Mouse (Mus musculus) forebrain, postnatal 0 days (tissue): ENCODE data around the gene Tubgcp5. TPM values are rescaled to one million over a fixed set of nuclear protein-coding genes. Genes with fewer than 3 reads are reported as not detected.
A peak's percentile ranks its signal among the peaks of the same experiment; 100 is the strongest.
"Not testable (repeated sequence)": the region's sequence is repeated elsewhere in the genome, so short reads cannot be mapped to it uniquely, and the experiment has no call there.

ENCODE experiments used
- ATAC-seq: fragments of 200-750 bp; cut with Nextera tagmentation; 2 replicates; pipeline ENCODE4 v1.8.0; 2017; ENCODE audit warnings: mild to moderate bottlenecking, moderate library complexity
- DNase-seq: peaks from one replicate; pipeline ENCODE4 v3.0.0-alpha.2; 2015
- H3K27ac ChIP-seq: fragments of 300-500 bp; sonication (generic); 2 replicates; pipeline ENCODE4 v1.5.1; 2014; ENCODE audit warnings: low read depth, mild to moderate bottlenecking, antibody characterized with exemption, low read length, moderate library complexity, mixed read lengths
- H3K27me3 ChIP-seq: fragments of 300-500 bp; sonication (generic); 2 replicates; pipeline ENCODE4 v1.6.1; 2014; ENCODE audit warnings: mild to moderate bottlenecking, low read length, mixed read lengths; ENCODE audit not compliant: insufficient read depth
- H3K36me3 ChIP-seq: fragments of 300-500 bp; sonication (generic); 2 replicates; pipeline ENCODE4 v1.6.1; 2014; ENCODE audit warnings: mild to moderate bottlenecking, moderate library complexity; ENCODE audit not compliant: insufficient read depth
- H3K4me1 ChIP-seq: fragments of 300-500 bp; sonication (generic); 2 replicates; pipeline ENCODE4 v1.6.1; 2014; ENCODE audit warnings: antibody characterized with exemption; ENCODE audit not compliant: insufficient read depth
- H3K4me2 ChIP-seq: fragments of 300-500 bp; sonication (generic); 2 replicates; pipeline ENCODE4 v1.6.1; 2014; ENCODE audit warnings: low read depth, mild to moderate bottlenecking, moderate library complexity
- H3K4me3 ChIP-seq: fragments of 300-500 bp; sonication (generic); 2 replicates; pipeline ENCODE4 v1.5.1; 2014; ENCODE audit warnings: low read depth, low read length, mixed read lengths
- H3K9ac ChIP-seq: fragments of 300-500 bp; sonication (generic); 2 replicates; pipeline ENCODE4 v1.6.1; 2014; ENCODE audit warnings: mild to moderate bottlenecking
- H3K9me3 ChIP-seq: fragments of 300-500 bp; sonication (generic); 2 replicates; pipeline ENCODE4 v1.6.1; 2016; ENCODE audit warnings: low read length
- CTCF ChIP-seq: sonication (generic); IDR thresholded peaks from 2 replicates; pipeline ENCODE4 v1.5.1; 2016; ENCODE audit warnings: antibody characterized with exemption, control low read depth, low read depth
- WGBS: fragments of 180-500 bp; shearing (Covaris S2); extraction: QIAGEN DNeasy Blood & Tissue Kit; methylation state at CpG from one replicate; pipeline ENCODE4 v1.1.7; 2014; 5-methylcytosine and 5-hydroxymethylcytosine counted together
- polyA plus RNA-seq: library from polyadenylated mRNA; unstranded; fragments of >200 nt; fragmentation: Nextera tagmentation; extraction: Ambion mirVana; gene quantifications from 2 replicates; pipeline ENCODE4 v1.2.1, GENCODE M21; 2015
- total RNA-seq: library from RNA; depleted of rRNA; stranded (reverse); fragments of >200 nt; gene quantifications from 2 replicates; pipeline ENCODE4 v1.2.3, GENCODE M21; 2014

The Tubgcp5 gene
- total and polyA plus RNA-seq, 2 experiments from 2014 or later, result 21.1 to 27.4 TPM

- no peak overlapping the region for H3K27ac ChIP-seq
- TF ChIP-seq CTCF, result no peak
- no peaks in the 10 kb centered on the region for H3K27me3 ChIP-seq
- no peak for DNase-seq
- ATAC-seq, result no peak
- H3K36me3 ChIP-seq, result no peaks in the 10 kb centered on the region
- no peak overlapping the region for H3K4me2 ChIP-seq
- no peaks in the 10 kb centered on the region for H3K9me3 ChIP-seq
- H3K4me1 ChIP-seq, result no peaks in the 10 kb centered on the region
- WGBS, result 81% methylated on average over 3 of the region's 3 CpGs
- no peak overlapping the region for H3K4me3 ChIP-seq
- no peak overlapping the region for H3K9ac ChIP-seq
Observed at GRCm38 (mm10) chr7:55784580-55784979, 9.4 kb upstream of the Tubgcp5 start.

GRCm38 (mm10) chr7:55790586-55790985, 3.4 kb upstream of the Tubgcp5 start:
- not testable (repeated sequence) for H3K4me2 ChIP-seq, ATAC-seq, H3K9ac ChIP-seq, H3K9me3 ChIP-seq, DNase-seq, H3K27ac ChIP-seq, H3K27me3 ChIP-seq, H3K36me3 ChIP-seq, H3K4me3 ChIP-seq
- H3K4me1 ChIP-seq, result peaks cover 11% of the 10 kb centered on the region; the same call in 1 of the 2 replicates
- WGBS, result 93% methylated on average over 5 of the region's 5 CpGs

GRCm38 (mm10) chr7:55792280-55792679, 1.7 kb upstream of the Tubgcp5 start:
- Histone ChIP-seq H3K4me2 (no peak overlapping the region), H3K9me3 (no peaks in the 10 kb centered on the region), H3K4me1 (peaks cover 11% of the 10 kb centered on the region; the same call in 1 of the 2 replicates), H3K9ac (no peak overlapping the region), H3K4me3 (no peak overlapping the region), H3K27ac (peak overlapping the region; percentile 40; the same call in 1 of the 2 replicates), H3K36me3 (peaks cover 13% of the 10 kb centered on the region), H3K27me3 (no peaks in the 10 kb centered on the region)
- WGBS, result 53% methylated on average over 3 of the region's 3 CpGs
- 0 out of 2 replicates have a peak, but pooled peaks have one; percentile 1 for ATAC-seq
- peak; percentile 47 for DNase-seq
- TF ChIP-seq CTCF, result no peak; the same call in 1 of the 2 replicates

DNA sequence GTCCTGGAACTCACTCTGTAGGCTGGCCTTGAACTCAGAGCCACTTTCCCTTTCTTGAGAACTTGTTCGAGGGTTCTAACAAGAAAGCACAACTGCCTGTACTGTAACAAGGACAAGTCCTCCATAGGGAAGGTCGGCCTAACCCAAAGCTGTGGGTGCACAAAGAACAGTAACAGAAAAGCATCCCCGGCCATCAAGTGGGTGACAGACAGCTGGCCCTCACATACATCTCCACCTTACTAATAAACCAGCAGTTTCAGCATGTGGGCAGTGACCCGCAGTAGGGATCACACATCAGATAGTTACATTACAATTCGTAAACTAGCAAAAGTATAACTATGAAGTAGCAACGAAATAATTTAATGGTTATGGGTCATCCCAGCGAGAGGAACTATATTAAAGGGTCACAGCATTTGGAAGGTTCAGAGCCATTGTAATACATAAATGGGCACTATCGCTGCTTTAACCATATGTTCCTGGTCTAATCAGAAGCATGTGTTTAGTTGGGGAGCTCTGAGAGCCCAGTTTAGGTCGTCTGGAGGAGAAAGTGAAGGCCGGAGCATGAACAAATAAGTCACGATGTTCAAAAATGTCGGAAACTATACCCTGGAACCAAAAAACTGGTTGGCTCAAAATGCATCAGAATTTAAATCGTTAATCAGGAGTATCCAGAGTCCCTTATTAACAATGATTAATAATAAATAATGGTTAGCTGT, 560 bp upstream of the Tubgcp5 start:
- WGBS, result 32% methylated on average over 13 of the region's 13 CpGs
- H3K9ac ChIP-seq, result peak overlapping the region; percentile 91
- peak; percentile 21 for ATAC-seq
- no peaks in the 10 kb centered on the region for H3K9me3 ChIP-seq
- peak overlapping the region; percentile 88 for H3K4me3 ChIP-seq
- no peaks in the 10 kb centered on the region for H3K27me3 ChIP-seq
- H3K4me1 ChIP-seq, result peaks cover 11% of the 10 kb centered on the region; the same call in 1 of the 2 replicates
- no peak for DNase-seq
- H3K27ac ChIP-seq, result peak overlapping the region; percentile 82
- H3K36me3 ChIP-seq, result peaks cover 20% of the 10 kb centered on the region
- TF ChIP-seq CTCF, result no peak
- peak overlapping the region; percentile 72 for H3K4me2 ChIP-seq

DNA sequence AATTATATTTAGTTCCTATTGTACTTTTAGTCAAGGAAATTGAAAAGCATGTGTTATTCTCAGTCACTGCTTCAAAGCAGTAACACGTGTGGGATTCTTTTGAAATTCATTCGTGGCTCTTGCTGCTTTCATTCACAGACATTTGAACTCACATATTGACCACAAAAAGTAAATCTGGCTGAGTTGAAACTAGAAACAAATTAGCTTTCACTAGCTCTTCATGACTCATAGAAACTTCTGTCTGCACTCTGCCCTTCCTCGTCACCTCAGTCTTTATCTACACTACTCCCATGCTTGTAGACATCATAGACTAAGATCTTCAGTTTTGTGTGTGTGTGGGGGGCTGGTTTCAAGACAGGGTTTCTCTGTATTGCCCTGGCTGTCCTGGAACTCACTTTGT, 6.0 kb downstream of the Tubgcp5 start:
- DNase-seq (no peak), ATAC-seq (no peak)
- Histone ChIP-seq H3K9ac (no peak overlapping the region), H3K4me2 (no peak overlapping the region), H3K27me3 (no peaks in the 10 kb centered on the region), H3K4me3 (no peak overlapping the region), H3K36me3 (peaks cover 57% of the 10 kb centered on the region), H3K9me3 (no peaks in the 10 kb centered on the region), H3K27ac (no peak overlapping the region), H3K4me1 (0 out of 2 replicates have a peak, but pooled peaks cover 2% of the 10 kb centered on the region)
- 88% methylated on average over 3 of the region's 3 CpGs for WGBS
- no peak for TF ChIP-seq CTCF

- Histone ChIP-seq H3K9ac (no peak overlapping the region), H3K27ac (no peak overlapping the region), H3K27me3 (no peaks in the 10 kb centered on the region), H3K4me2 (no peak overlapping the region), H3K36me3 (peaks cover 70% of the 10 kb centered on the region), H3K4me1 (no peaks in the 10 kb centered on the region), H3K4me3 (no peak overlapping the region), H3K9me3 (no peaks in the 10 kb centered on the region)
- no peak for DNase-seq
- ATAC-seq, result no peak
- no peak for TF ChIP-seq CTCF
- 97% methylated on average over 2 of the region's 2 CpGs for WGBS
Observed at GRCm38 (mm10) chr7:55809967-55810366, 16.0 kb downstream of the Tubgcp5 start.

DNA sequence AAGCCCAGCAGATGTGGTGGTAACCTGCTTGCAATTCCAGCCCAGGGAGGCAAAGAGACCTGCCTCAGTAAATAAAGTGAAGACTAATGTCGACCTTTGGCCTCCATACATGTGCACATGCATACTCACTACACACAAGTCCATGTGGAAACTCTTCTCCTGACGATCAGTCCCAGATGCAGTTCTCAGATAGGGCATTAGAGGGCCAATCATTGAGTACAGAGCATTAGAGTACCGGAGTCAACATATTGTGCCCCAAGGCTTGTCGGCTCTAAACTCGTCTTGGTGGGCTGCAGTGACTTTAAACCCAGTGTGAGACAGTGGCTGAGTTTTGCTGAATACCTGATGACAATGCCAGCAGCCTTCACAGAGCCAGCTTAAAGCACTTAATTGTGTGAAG, 30.5 kb downstream of the Tubgcp5 start:
- ATAC-seq (no peak; the same call in 1 of the 2 replicates), DNase-seq (no peak)
- whole genome bisulfite sequencing, result 82% methylated on average over 5 of the region's 5 CpGs
- Histone ChIP-seq H3K27me3 (no peaks in the 10 kb centered on the region), H3K4me3 (no peak overlapping the region), H3K36me3 (peaks cover 58% of the 10 kb centered on the region), H3K4me1 (no peaks in the 10 kb centered on the region), H3K27ac (no peak overlapping the region), H3K4me2 (no peak overlapping the region), H3K9me3 (no peaks in the 10 kb centered on the region), H3K9ac (no peak overlapping the region)
- TF ChIP-seq CTCF, result peak; percentile 48
